Mouse (Mus musculus): ENCODE results near the gene Baz1a.

GRCm38 (mm10) chr12:54874711-54875110, 139.4 kb downstream of the Baz1a start:
- TF ChIP-seq CTCF (IDR thresholded peaks at IDR 0.05) (no peak), EP300 (IDR thresholded peaks at IDR 0.05) (no peak)

Data from lung, postnatal 0 days (tissue).